Mouse (Mus musculus) testis, postnatal 14 days (tissue): ENCODE results near the gene Ube2v1.

Experiments used
- DNase-seq: peaks from one replicate; pipeline ENCODE4 v3.0.0; 2021; ENCODE audit warnings: low spot score

Gene Ube2v1

GRCm38 (mm10) chr2:167593551-167594250, 38.2 kb downstream of the Ube2v1 start:
- DNase-seq, result no peak

GRCm38 (mm10) chr2:167588774-167589577, 42.9 kb downstream of the Ube2v1 start:
- DNase-seq, result no peak

GRCm38 (mm10) chr2:167586976-167587375, 44.9 kb downstream of the Ube2v1 start:
- no peak for DNase-seq

GRCm38 (mm10) chr2:167586041-167586440, 45.9 kb downstream of the Ube2v1 start:
- DNase-seq, result no peak

- DNase-seq, result no peak
Measured at GRCm38 (mm10) chr2:167585273-167585672, 46.6 kb downstream of the Ube2v1 start.

- no peak for DNase-seq
Measured at GRCm38 (mm10) chr2:167583161-167583952, 48.5 kb downstream of the Ube2v1 start.

GRCm38 (mm10) chr2:167578521-167578920, 53.4 kb downstream of the Ube2v1 start:
- DNase-seq, result no peak

- no peak for DNase-seq
Measured at GRCm38 (mm10) chr2:167577186-167577785, 54.6 kb downstream of the Ube2v1 start.

- DNase-seq, result no peak
Measured at GRCm38 (mm10) chr2:167576121-167576620, 55.7 kb downstream of the Ube2v1 start.

GRCm38 (mm10) chr2:167575581-167575980, 56.3 kb downstream of the Ube2v1 start:
- DNase-seq, result no peak

GRCm38 (mm10) chr2:167574814-167575213, 57.1 kb downstream of the Ube2v1 start:
- DNase-seq, result no peak

- DNase-seq, result no peak
Measured at GRCm38 (mm10) chr2:167571442-167572220, 60.3 kb downstream of the Ube2v1 start.

GRCm38 (mm10) chr2:167570815-167571214, 61.1 kb downstream of the Ube2v1 start:
- no peak for DNase-seq

GRCm38 (mm10) chr2:167569934-167570651, 61.8 kb downstream of the Ube2v1 start:
- no peak for DNase-seq

GRCm38 (mm10) chr2:167568112-167568511, 63.8 kb downstream of the Ube2v1 start:
- no peak for DNase-seq

- DNase-seq, result no peak
Measured at GRCm38 (mm10) chr2:167565682-167566081, 66.2 kb downstream of the Ube2v1 start.

GRCm38 (mm10) chr2:167565312-167565656, 66.6 kb downstream of the Ube2v1 start:
- no peak for DNase-seq

GRCm38 (mm10) chr2:167564551-167565311, 67.2 kb downstream of the Ube2v1 start:
- no peak for DNase-seq

GRCm38 (mm10) chr2:167563703-167564102, 68.2 kb downstream of the Ube2v1 start:
- DNase-seq, result no peak

GRCm38 (mm10) chr2:167563035-167563434, 68.9 kb downstream of the Ube2v1 start:
- DNase-seq, result no peak
